Mouse (Mus musculus): Measurements from ENCODE around the gene Ccr10.
A peak's percentile ranks its signal among the peaks of the same experiment; 100 is the strongest.

DNA sequence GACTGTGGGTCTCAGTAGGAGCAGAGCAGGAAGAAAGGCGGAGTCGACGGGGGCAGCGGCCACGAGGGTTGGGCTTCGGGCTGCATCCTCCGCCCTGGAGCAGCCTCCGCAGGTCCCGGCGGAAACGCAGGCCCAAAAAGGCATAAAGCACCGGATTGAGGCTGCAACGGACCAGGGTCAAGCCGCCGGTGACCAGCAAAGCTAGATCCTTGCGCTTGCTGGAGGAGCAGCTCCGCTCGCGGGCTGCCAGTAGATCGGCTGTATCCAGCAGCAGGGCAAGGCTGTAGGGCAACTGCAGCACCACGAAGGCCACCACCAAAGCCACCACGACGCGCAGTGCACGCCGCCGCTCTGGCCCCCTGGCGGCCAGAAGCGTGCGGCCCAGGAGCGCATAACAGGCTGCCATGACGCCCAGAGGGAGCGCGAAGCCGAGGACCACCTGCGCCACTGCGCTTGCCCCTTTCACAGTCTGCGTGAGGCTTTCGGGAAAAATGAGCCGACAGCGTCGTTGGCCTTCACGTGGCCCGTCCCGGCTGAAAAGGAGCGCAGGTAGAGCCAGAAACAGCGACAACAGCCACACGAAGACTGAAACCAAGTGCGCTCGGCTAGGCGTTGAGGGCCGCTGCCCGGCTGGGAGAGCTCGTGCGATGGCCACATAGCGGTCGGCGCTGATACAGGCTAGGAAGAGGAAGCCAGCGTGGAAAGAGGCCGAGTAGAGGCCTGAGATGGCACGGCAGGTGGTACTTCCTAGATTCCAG lies 1.4 kb downstream of the Ccr10 start:
- 0 out of 2 replicates have a peak, but pooled peaks have one; percentile 11 for TF ChIP-seq CTCF (conservative IDR thresholded peaks at IDR 0.05; ENCODE audit: low read length)
- no peak for TF ChIP-seq NANOG (IDR thresholded peaks at IDR 0.05; ENCODE audit: borderline replicate concordance, low read length)
- TF ChIP-seq POU5F1 (IDR thresholded peaks at IDR 0.05; ENCODE audit: borderline replicate concordance, low read length): no peak

Data from E14TG2a.4 (cell line).